Mouse (Mus musculus): ENCODE data around the gene Ctnnbl1.

Ctnnbl1 gene

GRCm38 (mm10) chr2:157736854-157737850 lies at the start of gene Ctnnbl1:
Gene Ctnnbl1, plus strand, starts transcription at chr2:157737401.
- DNase-seq = peak; percentile 100

- no peak for DNase-seq
These were observed 49.7 kb upstream of the Ctnnbl1 start for GRCm38 (mm10) chr2:157687506-157687905.

GRCm38 (mm10) chr2:157691266-157692105 lies 45.7 kb upstream of the Ctnnbl1 start:
- no peak for DNase-seq

DNA sequence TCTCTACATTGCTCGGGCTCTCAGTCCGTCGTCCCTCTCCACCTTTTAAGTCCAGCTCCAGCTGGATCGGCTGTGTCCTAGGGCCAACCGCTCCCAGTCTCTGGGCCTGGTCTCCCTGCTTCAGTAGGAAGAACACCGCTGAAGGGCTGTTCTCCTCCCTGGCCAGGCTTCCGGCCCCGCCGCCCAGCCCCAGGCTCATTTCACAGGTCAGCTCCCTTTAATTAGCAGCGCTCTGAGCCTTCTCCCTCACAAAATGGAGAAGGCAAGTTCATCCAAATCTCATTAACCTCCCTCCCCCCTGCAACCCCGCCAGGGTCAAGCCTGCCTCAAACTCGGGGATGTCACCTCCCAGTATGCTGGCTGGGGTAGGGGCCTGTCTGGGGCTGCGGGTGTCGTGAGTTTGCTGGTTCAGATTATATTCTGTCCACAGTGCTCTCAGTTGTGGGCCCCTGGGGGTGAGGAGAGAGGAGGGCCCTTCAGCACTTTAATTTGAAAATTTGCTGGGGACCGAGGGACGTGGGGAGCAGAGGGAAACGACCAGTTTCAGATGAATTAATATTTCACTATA lies 44.8 kb upstream of the Ctnnbl1 start:
- DNase-seq = no peak

GRCm38 (mm10) chr2:157693576-157693975 lies 43.6 kb upstream of the Ctnnbl1 start:
- DNase-seq = no peak

DNA sequence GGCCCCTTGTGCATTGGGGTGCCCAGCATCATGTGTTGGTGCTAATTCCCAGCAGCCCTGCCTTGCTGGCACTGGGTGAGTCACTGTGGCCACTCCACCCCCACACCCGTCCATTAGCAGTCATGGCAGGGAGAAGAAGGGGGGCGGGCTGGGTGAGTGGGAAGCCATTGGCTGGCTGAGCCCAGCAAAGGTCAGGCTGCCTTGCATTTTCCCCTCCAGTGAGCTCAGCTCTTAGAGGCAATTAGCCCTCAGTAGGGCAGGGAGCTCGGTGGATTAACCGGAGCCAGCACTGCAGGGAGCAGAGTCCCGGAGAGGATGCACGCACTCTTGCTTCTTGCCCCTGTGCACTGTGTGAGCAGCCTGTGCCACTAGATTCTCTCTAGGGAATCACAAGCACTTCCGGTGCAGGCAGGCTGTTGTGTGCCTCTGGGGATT lies 40.9 kb upstream of the Ctnnbl1 start:
- no peak for DNase-seq

DNA sequence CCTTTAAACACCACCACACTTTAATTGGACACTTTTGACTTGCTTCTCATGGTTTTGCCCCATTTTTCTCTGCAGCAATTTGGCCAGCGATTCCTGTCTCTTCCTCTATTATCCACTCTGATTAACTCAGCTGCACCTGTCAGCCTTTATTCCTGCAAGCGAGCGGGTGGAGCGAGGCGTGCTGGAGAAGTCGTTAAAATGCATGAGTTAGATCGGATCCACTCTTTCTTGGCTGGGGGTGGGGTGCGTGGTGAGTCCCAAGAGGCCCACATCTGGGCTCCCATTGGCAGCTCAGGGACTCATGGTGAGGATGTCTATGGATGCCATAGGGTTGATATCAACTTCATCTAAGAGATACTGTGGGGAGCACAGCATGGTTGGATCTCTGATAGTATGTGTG lies 34.0 kb upstream of the Ctnnbl1 start:
- no peak for DNase-seq

DNA sequence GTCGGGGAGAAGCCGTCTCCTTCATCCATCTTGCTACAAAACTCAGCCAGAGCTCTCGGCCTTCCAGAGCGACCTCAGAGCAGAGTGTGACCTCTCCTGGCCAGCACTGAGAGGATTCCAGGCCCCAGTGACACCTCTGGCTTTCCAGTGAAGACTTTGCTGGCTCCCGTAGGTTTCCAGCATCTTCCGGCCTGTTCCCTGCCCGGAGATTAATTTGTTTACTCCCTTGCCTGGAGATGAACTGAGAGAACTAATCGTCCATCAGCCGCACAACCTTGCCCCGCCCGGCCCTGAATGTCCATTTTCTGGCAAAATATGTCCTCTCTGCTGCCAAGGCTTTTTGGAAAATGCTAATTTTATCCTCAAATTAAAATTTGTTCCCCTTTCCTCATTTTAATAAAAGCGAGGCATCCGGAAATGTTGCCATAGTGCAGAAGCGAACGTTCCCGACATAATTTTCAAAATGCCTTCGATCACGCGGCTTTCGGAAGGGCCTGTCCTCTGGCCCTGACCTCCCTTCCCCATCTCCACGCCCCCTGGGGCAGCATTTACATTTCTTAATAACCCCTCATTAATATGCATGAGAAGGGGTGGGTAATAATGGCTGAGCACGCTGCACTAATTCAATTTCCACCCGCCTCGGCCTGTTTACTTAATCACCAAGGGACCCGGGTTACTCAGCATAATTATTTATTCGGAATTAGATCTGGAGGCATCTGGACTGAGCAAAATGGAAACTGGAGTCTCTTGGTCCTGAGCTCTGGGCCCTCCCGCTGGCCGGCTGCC lies 32.0 kb upstream of the Ctnnbl1 start:
- DNase-seq = peak; percentile 12

DNA sequence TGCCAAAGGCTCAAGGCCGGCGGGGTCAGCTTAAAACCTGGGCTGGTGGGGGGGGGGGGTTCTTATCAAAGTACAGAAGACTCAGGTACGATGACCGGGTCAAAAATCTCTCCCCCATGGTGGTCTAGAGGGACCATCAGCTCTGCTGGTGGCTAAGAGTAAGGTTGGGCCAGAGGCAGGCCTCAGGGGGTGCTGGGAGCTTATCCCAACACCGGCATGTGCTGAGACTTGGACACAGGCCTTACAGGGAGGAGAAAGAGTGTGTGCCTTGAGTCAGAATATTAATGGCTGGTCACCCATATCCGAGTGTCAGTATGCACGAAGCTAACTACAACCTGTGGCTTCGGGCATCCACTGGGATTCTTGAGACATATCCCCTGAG lies 31.4 kb upstream of the Ctnnbl1 start:
- DNase-seq = no peak

GRCm38 (mm10) chr2:157707191-157707923 lies 29.8 kb upstream of the Ctnnbl1 start:
- DNase-seq = peak; percentile 18

GRCm38 (mm10) chr2:157712677-157713076 lies 24.5 kb upstream of the Ctnnbl1 start:
- no peak for DNase-seq

- no peak for DNase-seq
These were observed 21.5 kb upstream of the Ctnnbl1 start for GRCm38 (mm10) chr2:157715586-157716191.

DNA sequence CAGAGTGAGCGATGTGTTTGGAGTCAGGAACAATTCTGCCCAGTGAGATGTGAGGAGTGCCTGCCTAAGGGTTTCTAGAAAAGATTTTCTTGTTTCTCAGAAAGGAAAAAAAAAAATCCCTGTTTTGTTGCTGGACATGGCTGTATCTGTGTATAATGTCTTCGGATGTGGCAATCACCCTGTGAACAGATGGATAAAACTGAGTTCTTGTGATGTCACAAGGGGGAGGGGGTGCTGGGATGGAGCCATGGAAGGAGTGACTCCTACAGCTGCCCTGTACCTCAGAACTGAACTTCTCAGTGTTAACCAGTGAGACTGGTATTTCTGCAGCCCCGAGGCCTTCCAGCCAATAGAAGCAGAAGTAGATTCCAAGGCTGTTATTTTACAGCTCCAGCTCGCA lies 18.8 kb upstream of the Ctnnbl1 start:
- DNase-seq = no peak

- DNase-seq = no peak
These were observed 13.2 kb upstream of the Ctnnbl1 start for GRCm38 (mm10) chr2:157723883-157724573.

- no peak for DNase-seq
These were observed 12.7 kb upstream of the Ctnnbl1 start for GRCm38 (mm10) chr2:157724574-157724914.

GRCm38 (mm10) chr2:157744619-157745018 lies 7.4 kb downstream of the Ctnnbl1 start:
- no peak for DNase-seq

DNA sequence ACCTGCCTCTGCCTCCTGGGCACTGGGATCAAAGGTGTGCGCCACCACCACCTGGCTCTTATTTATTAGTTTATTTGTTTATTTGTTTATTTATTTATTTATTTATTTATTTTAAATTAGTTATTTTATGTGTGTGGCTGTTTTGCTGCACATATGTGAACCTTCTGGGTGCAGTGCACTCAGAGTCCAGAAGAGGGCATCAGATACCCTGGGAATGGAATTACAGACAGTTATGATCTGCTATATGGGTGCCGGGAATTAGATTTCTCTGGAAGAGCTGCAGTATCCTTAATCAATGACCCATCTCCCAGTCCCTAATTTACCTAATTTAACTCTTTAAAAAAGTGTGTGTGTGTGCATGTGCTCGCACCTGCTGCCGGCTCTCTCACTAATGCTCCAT lies 8.5 kb downstream of the Ctnnbl1 start:
- DNase-seq = no peak

GRCm38 (mm10) chr2:157746558-157746957 lies 9.4 kb downstream of the Ctnnbl1 start:
- DNase-seq = no peak

DNA sequence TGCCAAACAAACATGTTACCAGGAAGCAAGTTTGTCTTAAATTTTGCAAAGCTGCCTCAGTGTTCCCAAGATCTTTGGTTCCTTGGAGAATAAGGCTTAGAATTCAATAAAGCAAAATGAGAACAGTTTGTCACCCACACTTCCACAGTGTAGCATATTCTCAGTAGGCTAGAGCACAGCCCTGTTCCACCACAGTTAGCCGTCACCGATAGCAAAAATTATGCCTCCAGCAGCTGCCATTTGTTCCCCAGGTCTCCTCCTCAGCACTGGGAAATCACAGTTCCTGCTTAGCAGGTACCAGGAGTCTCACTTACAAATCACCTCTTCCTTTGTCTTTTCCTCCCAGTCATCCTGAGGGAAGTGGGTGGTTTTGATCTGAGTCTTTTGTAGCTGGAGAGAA lies 10.8 kb downstream of the Ctnnbl1 start:
- DNase-seq = no peak

GRCm38 (mm10) chr2:157750481-157750880 lies 13.3 kb downstream of the Ctnnbl1 start:
- no peak for DNase-seq
